Mouse (Mus musculus): ENCODE results near the gene Igfbp7.
A peak's percentile ranks its signal among the peaks of the same experiment; 100 is the strongest.

Gene Igfbp7

GRCm38 (mm10) chr5:77379434-77380135 is 28.3 kb downstream of the Igfbp7 start:
- no peak for DNase-seq (ENCODE audit: low spot score)

- DNase-seq (ENCODE audit: low spot score): no peak
Measured at GRCm38 (mm10) chr5:77378027-77378426, 29.8 kb downstream of the Igfbp7 start.

DNA sequence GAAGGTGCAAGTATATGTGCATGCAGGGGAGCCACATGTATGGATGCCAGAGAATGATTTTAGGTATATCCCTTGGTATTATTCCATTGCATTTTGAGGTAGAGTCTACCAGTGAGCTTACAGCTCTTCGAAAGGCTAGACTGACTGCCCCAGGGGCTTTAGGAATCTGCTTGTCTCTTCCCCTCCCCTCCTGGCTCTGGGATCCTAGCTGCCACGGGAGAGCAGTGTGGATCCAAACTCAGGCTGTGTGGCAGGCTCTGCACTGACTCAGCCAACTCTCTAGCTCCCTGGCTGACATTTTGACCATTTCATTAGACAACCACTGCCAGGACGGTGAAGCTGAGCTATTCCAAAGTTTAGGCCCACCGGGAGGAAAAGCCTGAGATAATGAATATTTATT is 32.3 kb downstream of the Igfbp7 start:
- DNase-seq (ENCODE audit: low spot score): no peak

DNA sequence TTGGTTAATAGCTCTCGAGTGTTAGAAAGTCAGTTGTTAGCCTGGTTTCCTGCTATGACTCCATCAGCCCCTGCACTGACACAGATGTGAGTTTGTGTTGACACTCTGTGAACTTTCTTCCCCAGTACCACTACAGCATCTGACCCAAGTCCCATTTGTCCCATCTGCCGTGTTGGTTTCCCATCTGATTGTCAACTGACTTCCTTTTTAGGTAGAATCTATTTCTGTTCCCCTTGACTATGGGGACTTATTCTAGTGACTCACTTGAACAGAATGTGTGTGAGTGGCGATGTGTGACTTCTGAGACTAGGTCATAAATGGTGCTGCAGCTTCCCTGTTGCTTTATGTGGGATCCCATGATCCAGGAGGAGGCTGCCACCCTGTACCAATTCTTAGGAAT is 32.9 kb downstream of the Igfbp7 start:
- DNase-seq (ENCODE audit: low spot score): no peak

DNA sequence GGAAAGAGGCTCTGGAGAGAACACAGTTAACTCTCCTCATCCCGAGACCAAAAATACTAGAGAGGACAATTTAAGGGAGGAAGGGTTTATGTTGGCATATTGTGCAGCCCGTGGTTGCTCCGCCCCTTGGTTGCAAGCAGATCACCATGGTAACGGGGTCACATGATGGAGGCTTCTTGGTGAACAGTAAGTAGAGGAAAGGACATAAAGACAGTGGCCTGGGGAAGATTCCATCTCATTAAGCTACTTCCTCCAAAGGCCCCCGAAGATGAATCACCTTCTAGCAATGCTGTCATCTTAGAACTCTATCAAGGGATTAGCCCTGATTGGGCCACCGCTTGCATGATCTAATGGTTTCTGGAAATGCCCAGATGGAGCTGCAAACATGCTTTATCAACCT is 35.1 kb downstream of the Igfbp7 start:
- DNase-seq (ENCODE audit: low spot score): no peak

DNA sequence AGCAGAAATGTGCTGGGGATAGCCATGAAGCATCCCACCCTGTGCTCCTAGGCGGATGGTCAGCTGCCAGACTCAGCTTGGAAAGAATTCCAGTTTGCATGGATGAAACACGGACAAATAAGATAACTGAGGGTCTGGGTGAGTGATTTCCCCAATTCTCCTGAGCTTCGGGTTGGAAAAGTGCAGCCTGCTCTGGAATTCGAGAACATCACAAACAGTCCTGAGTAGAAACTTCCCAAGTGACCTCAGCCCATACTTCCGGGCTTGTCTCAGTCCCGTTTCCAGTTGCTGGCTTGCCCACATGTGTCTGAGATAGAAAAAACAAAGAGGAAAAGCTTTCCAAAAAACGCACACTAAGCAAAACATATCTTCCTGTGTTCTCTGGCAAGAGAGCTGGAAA is 35.6 kb downstream of the Igfbp7 start:
- no peak for DNase-seq (ENCODE audit: low spot score)

- no peak for DNase-seq (ENCODE audit: low spot score)
Measured at GRCm38 (mm10) chr5:77370378-77370892, 37.4 kb downstream of the Igfbp7 start.

- DNase-seq (ENCODE audit: low spot score): no peak
Measured at GRCm38 (mm10) chr5:77369394-77369793, 38.4 kb downstream of the Igfbp7 start.

GRCm38 (mm10) chr5:77368194-77368593 is 39.6 kb downstream of the Igfbp7 start:
- no peak for DNase-seq (ENCODE audit: low spot score)

DNA sequence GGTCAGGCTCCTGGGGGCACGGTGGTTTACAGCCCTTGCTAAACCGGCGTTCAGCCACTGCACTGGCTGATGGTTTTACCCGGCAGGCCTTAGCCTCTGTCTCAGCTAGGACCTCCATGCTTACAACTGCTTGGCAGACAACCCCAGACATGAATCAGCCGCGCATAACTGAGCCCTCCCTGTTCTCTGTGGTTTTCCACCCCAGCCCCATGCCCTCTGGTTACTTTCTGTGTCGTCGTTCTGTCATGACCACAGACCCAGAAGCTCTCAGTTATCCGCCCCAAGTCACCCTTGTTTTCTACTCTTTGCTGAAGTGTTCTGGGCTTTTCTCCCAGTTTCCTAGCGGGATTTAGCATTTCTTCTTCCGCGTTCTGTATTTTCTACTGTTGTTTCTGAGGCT is 40.2 kb downstream of the Igfbp7 start:
- no peak for DNase-seq (ENCODE audit: low spot score)

GRCm38 (mm10) chr5:77367145-77367544 is 40.7 kb downstream of the Igfbp7 start:
- no peak for DNase-seq (ENCODE audit: low spot score)

GRCm38 (mm10) chr5:77366313-77366712 is 41.5 kb downstream of the Igfbp7 start:
- no peak for DNase-seq (ENCODE audit: low spot score)

- DNase-seq (ENCODE audit: low spot score): no peak
Measured at GRCm38 (mm10) chr5:77364443-77365038, 43.3 kb downstream of the Igfbp7 start.

DNA sequence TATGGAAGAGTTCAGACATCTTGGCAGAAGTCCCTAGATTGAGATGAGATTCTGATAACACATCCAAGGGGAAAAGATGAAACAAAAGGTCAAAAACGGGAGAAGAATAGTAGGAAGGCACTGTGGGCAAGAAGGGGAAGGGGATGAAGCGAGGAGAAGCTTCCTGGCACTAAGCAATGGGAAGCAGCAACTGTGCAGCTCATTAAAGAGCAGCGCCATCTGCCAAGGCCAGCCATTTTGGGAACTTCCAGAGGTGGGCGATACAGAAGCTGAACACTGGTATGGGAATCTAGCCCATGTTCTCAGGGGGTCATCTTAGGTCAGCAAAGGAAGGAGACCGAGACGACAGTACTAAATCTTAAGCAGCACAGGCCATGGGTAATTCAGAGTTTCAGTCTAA is 44.2 kb downstream of the Igfbp7 start:
- DNase-seq (ENCODE audit: low spot score): no peak

DNA sequence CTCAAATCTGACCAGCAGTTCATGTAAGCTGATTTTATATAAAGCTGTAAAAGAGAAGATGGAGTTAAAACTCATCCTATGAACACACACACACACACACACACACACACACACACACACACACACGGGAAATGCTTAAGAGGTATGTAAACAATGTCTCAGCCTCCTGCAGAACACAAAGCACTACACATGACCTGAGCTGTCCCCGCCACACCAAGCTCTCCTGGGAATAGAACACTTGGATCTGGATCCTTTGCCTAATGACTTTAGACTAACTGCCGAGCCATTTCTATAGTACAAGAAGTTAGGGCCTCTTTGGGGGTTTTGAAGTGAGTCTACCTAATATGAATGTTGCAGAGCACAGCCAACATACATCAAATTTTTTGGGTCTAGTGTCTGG is 45.7 kb downstream of the Igfbp7 start:
- DNase-seq (ENCODE audit: low spot score): no peak

DNA sequence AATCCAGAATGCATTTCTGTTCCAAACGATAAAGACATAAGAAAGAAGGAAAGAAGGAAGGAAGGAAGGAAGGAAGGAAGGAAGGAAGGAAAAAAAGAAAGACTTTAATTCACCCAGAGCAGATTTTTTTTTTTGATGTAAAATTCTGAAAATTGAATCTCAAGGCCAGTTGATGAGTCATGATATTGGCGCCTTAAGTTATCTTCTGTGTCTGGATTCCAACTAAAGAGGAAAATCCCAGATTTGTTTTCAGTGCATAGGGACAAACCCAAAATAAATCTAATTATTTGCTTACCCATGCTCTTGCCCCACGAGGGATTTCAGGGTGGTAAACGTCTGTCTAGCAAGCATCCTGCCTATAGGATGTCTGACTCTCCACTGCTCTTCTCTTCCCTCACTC is 46.8 kb downstream of the Igfbp7 start:
- no peak for DNase-seq (ENCODE audit: low spot score)

GRCm38 (mm10) chr5:77359971-77360370 is 47.9 kb downstream of the Igfbp7 start:
- no peak for DNase-seq (ENCODE audit: low spot score)

GRCm38 (mm10) chr5:77358347-77358746 is 49.5 kb downstream of the Igfbp7 start:
- DNase-seq (ENCODE audit: low spot score): no peak

DNA sequence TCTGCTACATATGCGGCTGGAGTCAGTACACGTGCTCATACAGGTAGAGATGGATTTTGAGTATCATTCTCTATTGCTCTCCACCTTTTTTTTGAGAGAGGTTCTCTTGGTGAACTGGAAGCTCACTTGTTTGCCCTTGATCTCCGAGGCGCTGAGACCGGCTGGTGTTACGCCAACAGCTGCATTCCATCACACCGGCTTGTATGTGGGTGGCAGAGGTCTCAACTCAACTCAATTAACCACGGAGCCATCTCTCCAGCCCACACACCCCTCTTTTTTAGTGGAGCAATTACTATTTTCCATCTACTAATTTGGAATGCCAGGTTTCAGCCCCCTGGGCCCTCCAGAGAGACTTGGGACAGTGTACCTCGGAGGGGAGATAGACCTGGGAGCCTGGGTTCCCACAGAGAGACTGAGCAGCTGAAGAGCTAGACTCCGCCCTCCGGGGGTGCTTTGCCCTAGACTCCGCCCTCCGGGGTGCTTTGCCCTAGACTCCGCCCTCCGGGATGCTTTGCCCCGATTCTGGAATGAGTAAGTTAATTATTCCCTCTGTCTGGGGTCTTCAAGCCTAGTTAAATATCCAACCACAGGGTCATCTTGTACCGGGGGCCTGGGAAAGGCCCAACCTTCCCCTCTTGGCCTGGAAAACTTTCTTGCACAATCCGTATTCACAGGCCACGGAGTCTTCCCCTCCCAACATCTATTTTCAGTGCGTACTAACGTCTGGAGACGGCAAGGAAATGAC is 50.3 kb downstream of the Igfbp7 start:
- no peak for DNase-seq (ENCODE audit: low spot score)

- no peak for DNase-seq (ENCODE audit: low spot score)
Measured at GRCm38 (mm10) chr5:77355307-77356265, 52.3 kb downstream of the Igfbp7 start.

GRCm38 (mm10) chr5:77354361-77354787 is 53.5 kb downstream of the Igfbp7 start:
- peak; percentile 58 for DNase-seq (ENCODE audit: low spot score)

- no peak for DNase-seq (ENCODE audit: low spot score)
Measured at GRCm38 (mm10) chr5:77351691-77352090, 56.1 kb downstream of the Igfbp7 start.
